Mouse (Mus musculus) limb, embryonic 15.5 days (tissue): ENCODE measurements around the gene Gata3. TPM values are rescaled to one million over a fixed set of nuclear protein-coding genes. Genes with fewer than 3 reads are reported as not detected.

Experiments
- ATAC-seq: fragments of 200-750 bp; cut with Nextera tagmentation; 2 replicates; pipeline ENCODE4 v1.8.0; 2017; ENCODE audit warnings: low read depth, moderate TSS enrichment; ENCODE audit not compliant: insufficient number of reproducible peaks, low FRiP score, low TSS enrichment
- H3K27ac ChIP-seq: fragments of 300-500 bp; sonication (generic); 2 replicates; pipeline ENCODE4 v1.5.1; 2015; ENCODE audit warnings: moderate library complexity, mild to moderate bottlenecking, inconsistent platforms
- H3K27me3 ChIP-seq: fragments of 300-500 bp; sonication (generic); 2 replicates; pipeline ENCODE4 v1.6.1; 2015; ENCODE audit warnings: inconsistent platforms
- H3K36me3 ChIP-seq: fragments of 300-500 bp; sonication (generic); 2 replicates; pipeline ENCODE4 v1.6.1; 2015; ENCODE audit warnings: inconsistent platforms
- H3K4me1 ChIP-seq: fragments of 300-500 bp; sonication (generic); 2 replicates; pipeline ENCODE4 v1.6.1; 2015; ENCODE audit warnings: inconsistent platforms
- H3K4me2 ChIP-seq: fragments of 300-500 bp; sonication (generic); 2 replicates; pipeline ENCODE4 v1.6.1; 2015; ENCODE audit warnings: mild to moderate bottlenecking, inconsistent platforms
- H3K4me3 ChIP-seq: fragments of 300-500 bp; sonication (generic); 2 replicates; pipeline ENCODE4 v1.5.1; 2015; ENCODE audit warnings: mild to moderate bottlenecking, inconsistent platforms
- H3K9ac ChIP-seq: fragments of 300-500 bp; sonication (generic); 2 replicates; pipeline ENCODE4 v1.6.1; 2015; ENCODE audit warnings: inconsistent platforms
- H3K9me3 ChIP-seq: fragments of 300-500 bp; sonication (generic); 2 replicates; pipeline ENCODE4 v1.6.1; 2016; ENCODE audit warnings: inconsistent platforms
- whole genome bisulfite sequencing: fragments of 180-500 bp; shearing (Covaris S2); methylation state at CpG from one replicate; pipeline ENCODE4 v1.1.7; 2015; 5-methylcytosine and 5-hydroxymethylcytosine counted together
- polyA plus RNA-seq: library from polyadenylated mRNA; unstranded; fragments of >200 nt; fragmentation: Nextera tagmentation; extraction: Ambion mirVana; gene quantifications from 2 replicates; pipeline ENCODE4 v1.2.1, GENCODE M21; 2015

The Gata3 gene
- polyA plus RNA-seq, 1 experiment from 2014 or later, result 41.4 TPM

- Histone ChIP-seq H3K4me1 (peaks cover 52% of the 10 kb centered on the region), H3K36me3 (no peaks in the 10 kb centered on the region), H3K27me3 (peaks cover 88% of the 10 kb centered on the region), H3K27ac (0 out of 2 replicates have a peak overlapping the region, but pooled peaks have one; percentile 59), H3K4me2 (peak overlapping the region; percentile 93), H3K9ac (0 out of 2 replicates have a peak overlapping the region, but pooled peaks have one; percentile 26), H3K4me3 (peak overlapping the region; percentile 48), H3K9me3 (no peaks in the 10 kb centered on the region)
- no peak for ATAC-seq
- 6% methylated on average over 31 of the region's 31 CpGs for WGBS
Observed at GRCm38 (mm10) chr2:9876621-9877325, 13.1 kb downstream of the Gata3 start.

DNA sequence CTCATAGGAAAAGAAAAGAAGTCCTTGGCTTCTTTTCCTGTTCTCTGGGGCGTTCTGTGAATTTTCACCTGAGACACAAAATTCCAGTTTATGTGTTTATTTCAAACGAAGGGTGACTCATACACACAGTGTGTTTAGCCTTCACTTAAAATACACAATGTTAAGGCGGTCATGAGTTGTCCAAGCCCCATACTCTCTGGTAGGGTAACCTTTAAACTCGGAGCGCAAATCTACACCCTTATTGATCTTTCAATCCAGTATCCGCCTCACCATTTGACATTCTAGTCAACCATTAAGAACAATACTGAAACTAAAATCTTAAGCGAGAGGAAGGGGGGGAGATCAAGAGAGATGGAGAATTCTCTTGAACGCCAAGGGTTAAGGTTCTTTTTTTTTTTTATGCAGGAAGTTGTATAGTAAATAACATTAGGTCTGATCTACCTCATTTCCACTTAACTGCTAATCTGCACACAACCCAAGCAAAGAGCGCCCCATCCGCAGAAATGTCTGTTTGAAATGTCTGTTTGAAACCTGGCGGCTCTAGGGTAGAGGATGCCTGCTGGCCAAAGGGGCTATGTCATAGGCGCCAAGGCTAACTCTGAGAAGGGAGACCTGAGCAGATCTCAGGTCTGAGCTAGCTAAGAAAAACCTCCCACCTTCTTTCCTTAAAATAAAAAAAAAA is 14.0 kb downstream of the Gata3 start:
- H3K27ac ChIP-seq, result no peak overlapping the region
- no peak overlapping the region for H3K9ac ChIP-seq
- H3K4me3 ChIP-seq, result peak overlapping the region; percentile 48
- H3K27me3 ChIP-seq, result peaks cover 88% of the 10 kb centered on the region
- ATAC-seq, result no peak
- peaks cover 42% of the 10 kb centered on the region for H3K4me1 ChIP-seq
- H3K9me3 ChIP-seq, result no peaks in the 10 kb centered on the region
- no peaks in the 10 kb centered on the region for H3K36me3 ChIP-seq
- 0 out of 2 replicates have a peak overlapping the region, but pooled peaks have one; percentile 11 for H3K4me2 ChIP-seq
- WGBS, result 30% methylated on average over 12 of the region's 12 CpGs

DNA sequence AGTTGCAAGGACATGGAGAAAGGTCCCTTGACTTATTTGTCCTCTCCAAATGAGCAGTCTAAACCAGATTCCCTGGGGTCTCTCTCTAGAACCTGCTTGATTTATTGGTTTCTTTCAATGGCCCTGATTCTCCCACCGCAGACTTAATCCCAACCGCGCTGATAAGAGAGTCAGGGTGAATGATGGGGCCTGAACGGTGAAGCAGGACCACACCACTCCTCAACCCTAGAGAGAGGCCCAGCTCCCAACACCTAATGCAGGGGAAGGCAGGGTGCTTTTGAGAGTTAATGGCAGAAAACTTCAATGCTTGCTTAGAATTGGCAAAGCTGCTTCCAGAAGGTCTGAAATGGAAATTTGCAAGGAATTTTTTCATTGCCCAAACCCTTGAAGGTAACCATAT is 14.6 kb downstream of the Gata3 start:
- H3K4me2 ChIP-seq, result 0 out of 2 replicates have a peak overlapping the region, but pooled peaks have one; percentile 11
- H3K4me1 ChIP-seq, result peaks cover 39% of the 10 kb centered on the region
- H3K4me3 ChIP-seq, result peak overlapping the region; percentile 48
- ATAC-seq, result no peak
- 12% methylated on average over 4 of the region's 4 CpGs for WGBS
- H3K27ac ChIP-seq, result no peak overlapping the region
- H3K27me3 ChIP-seq, result peaks cover 88% of the 10 kb centered on the region
- H3K9ac ChIP-seq, result no peak overlapping the region
- no peaks in the 10 kb centered on the region for H3K36me3 ChIP-seq
- no peaks in the 10 kb centered on the region for H3K9me3 ChIP-seq

DNA sequence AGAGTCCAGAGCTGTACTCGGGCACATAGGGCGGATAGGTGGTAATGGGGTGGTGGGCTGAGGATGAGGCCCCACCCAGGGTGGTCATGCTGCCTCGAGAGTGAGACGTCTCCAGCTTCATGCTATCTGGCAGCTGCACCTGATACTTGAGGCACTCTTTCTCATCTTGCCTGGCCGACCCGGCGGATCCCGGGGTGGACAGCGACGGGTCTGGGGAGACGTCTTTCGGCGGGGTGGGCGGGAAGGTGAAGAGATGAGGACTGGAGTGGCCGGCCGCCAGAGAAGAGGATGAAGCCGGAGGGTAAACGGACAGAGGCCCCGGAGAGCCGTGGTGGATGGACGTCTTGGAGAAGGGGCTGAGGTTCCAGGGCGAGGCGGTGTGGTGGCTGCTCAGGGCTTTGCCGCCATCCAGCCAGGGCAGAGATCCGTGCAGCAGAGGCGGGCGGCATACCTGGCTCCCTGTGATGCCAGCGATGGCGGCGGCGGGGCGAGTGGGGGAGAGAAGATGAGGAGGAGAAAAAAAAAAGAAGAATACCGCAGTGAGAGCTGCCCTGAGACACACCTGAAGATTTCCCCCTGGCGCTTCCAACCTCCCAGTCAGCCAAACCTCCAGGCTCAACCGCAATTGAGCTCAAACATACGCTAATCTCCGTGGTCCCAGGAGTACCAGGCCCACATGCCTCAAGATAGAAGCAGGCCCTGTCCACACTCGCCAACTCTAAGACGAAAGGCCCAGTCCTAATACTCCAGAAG is 15.2 kb downstream of the Gata3 start:
- no peak for ATAC-seq
- 14% methylated on average over 36 of the region's 39 CpGs for WGBS
- H3K9ac ChIP-seq, result no peak overlapping the region

GRCm38 (mm10) chr2:9873757-9874156 is 16.1 kb downstream of the Gata3 start:
- H3K4me3 ChIP-seq, result 0 out of 2 replicates have a peak overlapping the region, but pooled peaks have one; percentile 48
- no peak overlapping the region for H3K9ac ChIP-seq
- H3K36me3 ChIP-seq, result no peaks in the 10 kb centered on the region
- H3K9me3 ChIP-seq, result no peaks in the 10 kb centered on the region
- peaks cover 91% of the 10 kb centered on the region for H3K27me3 ChIP-seq
- no peak overlapping the region for H3K27ac ChIP-seq
- H3K4me2 ChIP-seq, result no peak overlapping the region
- peaks cover 26% of the 10 kb centered on the region for H3K4me1 ChIP-seq
- no peak for ATAC-seq
- WGBS, result 56% methylated on average over 2 of the region's 2 CpGs

More for the DNA sequence above, 15.2 kb downstream of the Gata3 start:
- Histone ChIP-seq H3K4me3 (peak overlapping the region; percentile 48), H3K36me3 (no peaks in the 10 kb centered on the region), H3K4me1 (peaks cover 34% of the 10 kb centered on the region), H3K9me3 (no peaks in the 10 kb centered on the region), H3K27me3 (peaks cover 88% of the 10 kb centered on the region), H3K4me2 (0 out of 2 replicates have a peak overlapping the region, but pooled peaks have one; percentile 11), H3K27ac (no peak overlapping the region)

DNA sequence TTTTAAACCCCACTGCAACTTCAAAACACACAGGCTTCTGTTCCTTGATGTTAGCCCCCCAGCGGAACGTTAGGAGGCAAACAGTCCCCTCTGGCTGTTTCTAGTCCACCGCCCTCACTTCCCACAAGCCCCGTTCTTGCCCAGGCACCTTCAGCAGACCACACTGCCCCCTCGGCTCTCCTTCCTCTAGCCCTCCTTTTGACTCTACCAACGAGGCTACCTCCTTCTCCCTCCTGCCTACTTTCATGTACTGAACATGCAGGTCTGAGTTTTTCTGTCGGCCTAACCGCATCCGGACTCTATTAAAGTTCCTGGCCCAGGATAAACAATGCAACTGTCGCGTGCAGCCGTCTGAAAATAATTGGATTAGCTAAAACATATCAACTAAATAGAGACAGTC is 17.2 kb downstream of the Gata3 start:
- peak overlapping the region; percentile 12; the same call in 1 of the 2 replicates for H3K4me2 ChIP-seq
- H3K36me3 ChIP-seq, result no peaks in the 10 kb centered on the region
- H3K27me3 ChIP-seq, result peaks cover 83% of the 10 kb centered on the region
- H3K4me3 ChIP-seq, result peak overlapping the region; percentile 14; the same call in 1 of the 2 replicates
- no peak for ATAC-seq
- H3K9ac ChIP-seq, result no peak overlapping the region
- 12% methylated on average over 12 of the region's 12 CpGs for WGBS
- no peaks in the 10 kb centered on the region for H3K9me3 ChIP-seq
- no peak overlapping the region for H3K27ac ChIP-seq
- peaks cover 17% of the 10 kb centered on the region for H3K4me1 ChIP-seq

DNA sequence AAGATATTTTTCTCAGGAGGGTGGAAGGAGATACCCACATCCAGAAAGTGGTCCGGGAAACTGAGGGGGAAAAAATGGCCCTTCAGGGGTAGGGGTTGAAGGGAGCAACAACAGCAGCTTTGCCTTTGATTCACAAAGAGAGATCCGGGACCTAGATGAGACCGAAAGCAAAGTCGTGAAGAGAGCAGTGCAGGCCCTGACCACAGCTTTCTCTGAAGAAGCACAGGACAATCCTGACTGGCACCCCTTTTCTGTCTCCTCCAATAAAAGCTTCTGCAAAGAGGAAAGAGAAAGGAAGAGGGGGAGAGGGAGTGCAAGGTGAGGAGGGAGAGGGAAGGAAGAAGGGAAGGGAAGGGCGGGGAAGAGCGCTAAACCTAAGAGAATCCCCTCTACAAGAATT is 18.0 kb downstream of the Gata3 start:
- no peak overlapping the region for H3K9ac ChIP-seq
- H3K27me3 ChIP-seq, result peaks cover 75% of the 10 kb centered on the region
- H3K4me2 ChIP-seq, result no peak overlapping the region
- H3K4me1 ChIP-seq, result peaks cover 9% of the 10 kb centered on the region
- 59% methylated on average over 6 of the region's 6 CpGs for WGBS
- H3K4me3 ChIP-seq, result no peak overlapping the region
- H3K36me3 ChIP-seq, result no peaks in the 10 kb centered on the region
- no peak for ATAC-seq
- H3K9me3 ChIP-seq, result no peaks in the 10 kb centered on the region
- no peak overlapping the region for H3K27ac ChIP-seq

GRCm38 (mm10) chr2:9871141-9871716 is 18.6 kb downstream of the Gata3 start:
- no peak overlapping the region for H3K9ac ChIP-seq
- H3K27me3 ChIP-seq, result peaks cover 73% of the 10 kb centered on the region
- H3K4me2 ChIP-seq, result no peak overlapping the region

GRCm38 (mm10) chr2:9867092-9867825 is 22.6 kb downstream of the Gata3 start:
- Histone ChIP-seq H3K9me3 (no peaks in the 10 kb centered on the region), H3K27me3 (peaks cover 35% of the 10 kb centered on the region), H3K4me3 (no peak overlapping the region), H3K4me1 (no peaks in the 10 kb centered on the region), H3K36me3 (peaks cover 3% of the 10 kb centered on the region; the same call in 1 of the 2 replicates), H3K4me2 (no peak overlapping the region), H3K9ac (no peak overlapping the region), H3K27ac (no peak overlapping the region)
- WGBS, result 50% methylated on average over 12 of the region's 12 CpGs
- ATAC-seq, result no peak

More at GRCm38 (mm10) chr2:9871141-9871716, 18.6 kb downstream of the Gata3 start:
- H3K4me1 ChIP-seq, result peaks cover 8% of the 10 kb centered on the region; the same call in 1 of the 2 replicates
- H3K27ac ChIP-seq, result no peak overlapping the region
- no peak overlapping the region for H3K4me3 ChIP-seq
- H3K9me3 ChIP-seq, result no peaks in the 10 kb centered on the region
- 38% methylated on average over 4 of the region's 4 CpGs for WGBS
- ATAC-seq, result no peak
- H3K36me3 ChIP-seq, result no peaks in the 10 kb centered on the region

GRCm38 (mm10) chr2:9860698-9861097 is 29.1 kb downstream of the Gata3 start:
- Histone ChIP-seq H3K9ac (no peak overlapping the region), H3K27me3 (no peaks in the 10 kb centered on the region), H3K4me1 (no peaks in the 10 kb centered on the region), H3K36me3 (peaks cover 5% of the 10 kb centered on the region; the same call in 1 of the 2 replicates), H3K4me3 (no peak overlapping the region), H3K9me3 (no peaks in the 10 kb centered on the region), H3K27ac (no peak overlapping the region), H3K4me2 (no peak overlapping the region)
- no peak for ATAC-seq
- WGBS, result 73% methylated on average over 5 of the region's 5 CpGs

DNA sequence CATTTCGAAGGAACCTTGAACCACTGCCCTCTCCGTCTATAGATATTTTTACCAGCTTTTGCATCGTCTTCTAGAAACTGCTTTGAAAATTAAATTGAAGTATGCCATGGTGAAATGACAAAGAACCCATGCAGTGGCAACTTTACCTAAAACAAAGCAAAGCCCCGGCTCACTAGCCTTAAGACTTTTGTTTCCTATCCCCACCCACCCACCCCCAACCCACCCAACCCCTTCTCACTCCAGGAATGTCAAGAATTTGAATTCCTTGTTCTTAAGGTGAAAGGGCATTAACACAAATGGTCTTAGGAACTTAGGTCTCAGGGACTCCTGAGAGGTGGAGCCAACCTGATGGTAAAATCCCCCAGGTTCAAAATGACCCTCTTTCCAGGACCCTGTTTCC is 34.0 kb downstream of the Gata3 start:
- ATAC-seq, result no peak
- WGBS, result 48% methylated on average over 4 of the region's 4 CpGs
- Histone ChIP-seq H3K9ac (no peak overlapping the region), H3K4me1 (no peaks in the 10 kb centered on the region), H3K27ac (no peak overlapping the region), H3K36me3 (0 out of 2 replicates have a peak, but pooled peaks cover 2% of the 10 kb centered on the region), H3K4me3 (no peak overlapping the region), H3K27me3 (no peaks in the 10 kb centered on the region), H3K9me3 (no peaks in the 10 kb centered on the region), H3K4me2 (no peak overlapping the region)
